Mouse (Mus musculus) embryonic fibroblast, embryonic 13.5 days (primary cell): ENCODE data around the gene Strn3.

Source experiments
- CTCF ChIP-seq: IDR thresholded peaks from 2 replicates; pipeline ENCODE4 v1.5.1; 2011; ENCODE audit warnings: mild to moderate bottlenecking, control low read depth, low read length, moderate library complexity, borderline replicate concordance; ENCODE audit not compliant: insufficient read depth
- POLR2A ChIP-seq: IDR thresholded peaks from 2 replicates; pipeline ENCODE4 v1.6.1; 2011; ENCODE audit warnings: low read depth, mild to moderate bottlenecking, control low read depth, low read length, moderate library complexity

DNA sequence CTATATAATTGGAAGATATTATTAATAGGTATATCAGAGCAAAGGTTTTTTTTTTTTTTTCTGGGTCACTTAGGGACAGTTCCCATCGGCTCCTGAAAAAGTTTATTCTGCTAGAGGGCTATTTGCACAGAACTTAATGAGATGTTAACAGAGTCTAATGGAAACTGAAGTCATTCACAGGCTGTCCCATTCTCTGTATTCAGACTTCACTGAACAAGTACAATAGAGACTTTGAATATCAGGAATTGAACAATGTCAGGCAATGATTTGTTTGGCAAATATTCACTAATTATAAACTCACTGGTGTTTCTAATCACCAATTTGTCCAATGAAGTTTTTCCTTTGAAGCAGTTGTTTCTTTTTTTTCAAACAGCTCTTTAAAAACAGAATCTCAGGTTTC, 45.1 kb upstream of the Strn3 start:
- TF ChIP-seq CTCF (no peak), POLR2A (no peak)
